Mouse (Mus musculus): Measurements from ENCODE around the gene Lrguk. TPM values are rescaled to one million over a fixed set of nuclear protein-coding genes. Genes with fewer than 3 reads are reported as not detected.

The Lrguk gene
- total RNA-seq, 2 experiments from 2014 or later, result 2.6 to 4.4 TPM

- no peak for DNase-seq (ENCODE audit: low spot score in 2 of 2)
Measured at GRCm38 (mm10) chr6:34059741-34060140, 30.5 kb downstream of the Lrguk start.

- no peak for DNase-seq (ENCODE audit: low spot score in 2 of 2)
Measured at GRCm38 (mm10) chr6:34066790-34067189, 37.5 kb downstream of the Lrguk start.

GRCm38 (mm10) chr6:34067271-34067670, 38.0 kb downstream of the Lrguk start:
- no peak for DNase-seq (ENCODE audit: low spot score in 2 of 2)

- no peak for DNase-seq (ENCODE audit: low spot score in 2 of 2)
Measured at GRCm38 (mm10) chr6:34071936-34072335, 42.7 kb downstream of the Lrguk start.

GRCm38 (mm10) chr6:34073931-34074442, 44.7 kb downstream of the Lrguk start:
- peak in 1 of 2 experiments; percentile 60 for DNase-seq (ENCODE audit: low spot score in 2 of 2)

- peak in 1 of 2 experiments; percentile 10 for DNase-seq (ENCODE audit: low spot score in 2 of 2)
Measured at GRCm38 (mm10) chr6:34075520-34075919, 46.3 kb downstream of the Lrguk start.

GRCm38 (mm10) chr6:34083471-34083870, 54.2 kb downstream of the Lrguk start:
- DNase-seq (ENCODE audit: low spot score in 2 of 2), result no peak

- DNase-seq (ENCODE audit: low spot score in 2 of 2), result no peak
Measured at GRCm38 (mm10) chr6:34087701-34088100, 58.5 kb downstream of the Lrguk start.

GRCm38 (mm10) chr6:34088986-34089385, 59.7 kb downstream of the Lrguk start:
- DNase-seq (ENCODE audit: low spot score in 2 of 2), result no peak

GRCm38 (mm10) chr6:34091537-34091936, 62.3 kb downstream of the Lrguk start:
- DNase-seq (ENCODE audit: low spot score in 2 of 2), result no peak

GRCm38 (mm10) chr6:34096274-34096673, 67.0 kb downstream of the Lrguk start:
- DNase-seq (ENCODE audit: low spot score in 2 of 2), result no peak

- DNase-seq (ENCODE audit: low spot score in 2 of 2), result no peak
Measured at GRCm38 (mm10) chr6:34096905-34097304, 67.7 kb downstream of the Lrguk start.

- no peak for DNase-seq (ENCODE audit: low spot score in 2 of 2)
Measured at GRCm38 (mm10) chr6:34099725-34100124, 70.5 kb downstream of the Lrguk start.

- no peak for DNase-seq (ENCODE audit: low spot score in 2 of 2)
Measured at GRCm38 (mm10) chr6:34101531-34102396, 72.5 kb downstream of the Lrguk start.

GRCm38 (mm10) chr6:34103251-34103920, 74.1 kb downstream of the Lrguk start:
- DNase-seq (ENCODE audit: low spot score in 2 of 2), result no peak

GRCm38 (mm10) chr6:34110571-34110970, 81.3 kb downstream of the Lrguk start:
- no peak for DNase-seq (ENCODE audit: low spot score in 2 of 2)

GRCm38 (mm10) chr6:34111406-34111805, 82.2 kb downstream of the Lrguk start:
- DNase-seq (ENCODE audit: low spot score in 2 of 2), result peak in 1 of 2 experiments; percentile 8

GRCm38 (mm10) chr6:34116838-34117478, 87.7 kb downstream of the Lrguk start:
- DNase-seq (ENCODE audit: low spot score in 2 of 2), result no peak

- DNase-seq (ENCODE audit: low spot score in 2 of 2), result no peak
Measured at GRCm38 (mm10) chr6:34124401-34124800, 95.2 kb downstream of the Lrguk start.

- DNase-seq (ENCODE audit: low spot score in 2 of 2), result no peak
Measured at GRCm38 (mm10) chr6:34129261-34129660, 100.0 kb downstream of the Lrguk start.

- DNase-seq (ENCODE audit: low spot score in 2 of 2), result no peak
Measured at GRCm38 (mm10) chr6:34132391-34132790, 103.1 kb downstream of the Lrguk start.

- no peak for DNase-seq (ENCODE audit: low spot score in 2 of 2)
Measured at GRCm38 (mm10) chr6:34138366-34138765, 109.1 kb downstream of the Lrguk start.
